Mouse (Mus musculus) CH12.LX (cell line): ENCODE measurements at regions not wholly inside any gene's neighbourhood (a gene's known extent, or its start where the extent isn't known, plus 50 kb on each side); places are given as distances from the start of the nearest gene placed in this dataset.

Experiments
- DNase-seq: peaks from one replicate; pipeline ENCODE4 v3.0.0-alpha.2; 2013; ENCODE audit errors: extremely low read depth
- H3K27ac ChIP-seq: 2 replicates; pipeline ENCODE4 v1.5.1; 2012; ENCODE audit warnings: low read depth, mild to moderate bottlenecking, control low read depth, moderate library complexity; ENCODE audit not compliant: insufficient read depth
- H3K27me3 ChIP-seq: replicated peaks from 2 replicates; pipeline ENCODE3; 2012; ENCODE audit warnings: inconsistent platforms
- H3K36me3 ChIP-seq, 2 experiments: replicated peaks in 1 of 2; 2 replicates each; pipeline versions ENCODE3 to v1.6.1; 2012; ENCODE audit warnings: inconsistent platforms in 1 of 2, low read length in 1 of 2, mild to moderate bottlenecking in 1 of 2, mixed read lengths in 1 of 2, moderate library complexity in 1 of 2; ENCODE audit not compliant: control insufficient read depth in 1 of 2, insufficient read depth in 1 of 2
- H3K4me1 ChIP-seq, 2 experiments: 2 replicates each; pipeline ENCODE4 v1.6.1; 2012; ENCODE audit warnings: inconsistent platforms in 1 of 2, moderate library complexity in 1 of 2; ENCODE audit not compliant: insufficient read depth in 2 of 2, control insufficient read depth in 1 of 2
- H3K4me2 ChIP-seq: 2 replicates; pipeline ENCODE4 v1.6.1; 2012; ENCODE audit warnings: low read depth, mild to moderate bottlenecking, control low read depth; ENCODE audit not compliant: poor library complexity, insufficient read depth, severe bottlenecking
- H3K4me3 ChIP-seq, 3 experiments: fragments of 150-350 bp in 1 of 3; sonication (generic) in 1 of 3; replicated peaks in 1 of 3; 2 replicates each; pipeline versions ENCODE3 to v1.5.1; 2011 to 2012; ENCODE audit warnings: low read depth in 2 of 3, low read length in 2 of 3, mild to moderate bottlenecking in 2 of 3, moderate library complexity in 2 of 3, control low read depth in 1 of 3, improper control_type of control experiment in 1 of 3, inconsistent platforms in 1 of 3, mixed read lengths in 1 of 3; ENCODE audit not compliant: poor library complexity in 1 of 3
- H3K79me2 ChIP-seq: replicated peaks from 2 replicates; pipeline ENCODE4 v1.6.1; 2012; ENCODE audit warnings: mild to moderate bottlenecking, moderate library complexity; ENCODE audit not compliant: control insufficient read depth, poor library complexity, insufficient read depth, severe bottlenecking; ENCODE audit errors: extremely low read depth
- H3K9ac ChIP-seq: 2 replicates; pipeline ENCODE4 v1.6.1; 2012; ENCODE audit warnings: low read depth, mild to moderate bottlenecking, control low read depth, moderate library complexity; ENCODE audit not compliant: insufficient read depth
- H3K9me3 ChIP-seq: replicated peaks from 2 replicates; pipeline ENCODE3; 2012; ENCODE audit warnings: low read length, inconsistent platforms, mixed read lengths
- BHLHE40 ChIP-seq: IDR thresholded peaks from 2 replicates; pipeline ENCODE4 v1.6.1; 2011; ENCODE audit warnings: mild to moderate bottlenecking, low read depth, low read length, improper control_type of control experiment
- CHD1 ChIP-seq: IDR thresholded peaks from 2 replicates; pipeline ENCODE4 v1.6.1; 2012; ENCODE audit warnings: low read depth, low read length, improper control_type of control experiment, inconsistent platforms
- E2F4 ChIP-seq: IDR thresholded peaks from 2 replicates; pipeline ENCODE4 v1.6.1; 2011; ENCODE audit warnings: low read depth, low read length, improper control_type of control experiment; ENCODE audit not compliant: insufficient replicate concordance
- EP300 ChIP-seq: IDR thresholded peaks from 2 replicates; pipeline ENCODE4 v1.6.1; 2011; ENCODE audit warnings: low read length, improper control_type of control experiment
- GABPA ChIP-seq: IDR thresholded peaks from 2 replicates; pipeline ENCODE4 v1.6.1; 2012; ENCODE audit warnings: low read depth, low read length, improper control_type of control experiment, inconsistent platforms; ENCODE audit not compliant: insufficient replicate concordance
- HCFC1 ChIP-seq: IDR thresholded peaks from 2 replicates; pipeline ENCODE4 v1.6.1; 2012; ENCODE audit warnings: low read depth, mild to moderate bottlenecking, inconsistent platforms, low read length, improper control_type of control experiment
- JUND ChIP-seq: conservative IDR thresholded peaks from 2 replicates; pipeline ENCODE4 v1.6.1; 2011; ENCODE audit warnings: low read depth, low read length, improper control_type of control experiment
- KAT2A ChIP-seq: IDR thresholded peaks from 2 replicates; pipeline ENCODE4 v1.6.1; 2012; ENCODE audit warnings: low read length, improper control_type of control experiment, inconsistent platforms; ENCODE audit not compliant: insufficient replicate concordance
- MAZ ChIP-seq: IDR thresholded peaks from 2 replicates; pipeline ENCODE4 v1.6.1; 2012; ENCODE audit warnings: low read depth, mild to moderate bottlenecking, inconsistent platforms, low read length, improper control_type of control experiment, moderate library complexity
- PAX5 ChIP-seq: IDR thresholded peaks from 2 replicates; pipeline ENCODE4 v1.6.1; 2012; ENCODE audit warnings: low read length, inconsistent platforms, mixed read lengths
- POLR2A ChIP-seq: IDR thresholded peaks from 2 replicates; pipeline ENCODE4 v1.6.1; 2011; ENCODE audit warnings: low read depth, mild to moderate bottlenecking, improper control_type of control experiment, low read length
- POLR2AphosphoS2 ChIP-seq: IDR thresholded peaks from 2 replicates; pipeline ENCODE4 v1.6.1; 2011; ENCODE audit warnings: low read depth, low read length, improper control_type of control experiment
- RAD21 ChIP-seq: IDR thresholded peaks from 2 replicates; pipeline ENCODE4 v1.6.1; 2011; ENCODE audit warnings: low read depth, mild to moderate bottlenecking, low read length, improper control_type of control experiment, moderate library complexity
- RCOR1 ChIP-seq: conservative IDR thresholded peaks from 2 replicates; pipeline ENCODE4 v1.6.1; 2012; ENCODE audit warnings: low read depth, mild to moderate bottlenecking, inconsistent platforms, low read length, improper control_type of control experiment
- TCF12 ChIP-seq: IDR thresholded peaks from 2 replicates; pipeline ENCODE4 v1.6.1; 2014; ENCODE audit warnings: low read depth, mild to moderate bottlenecking, inconsistent platforms, low read length, improper control_type of control experiment
- UBTF ChIP-seq: IDR thresholded peaks from 2 replicates; pipeline ENCODE4 v1.6.1; 2012; ENCODE audit warnings: low read depth, mild to moderate bottlenecking, inconsistent platforms, low read length, improper control_type of control experiment, moderate library complexity
- USF2 ChIP-seq: conservative IDR thresholded peaks from 2 replicates; pipeline ENCODE4 v1.6.1; 2011; ENCODE audit warnings: low read depth, low read length, improper control_type of control experiment
- ZC3H11A ChIP-seq: IDR thresholded peaks from 2 replicates; pipeline ENCODE4 v1.6.1; 2012; ENCODE audit warnings: low read depth, mild to moderate bottlenecking, inconsistent platforms, low read length, improper control_type of control experiment
- ZNF384 ChIP-seq: IDR thresholded peaks from 2 replicates; pipeline ENCODE4 v1.6.1; 2012; ENCODE audit warnings: low read depth, low read length, improper control_type of control experiment, inconsistent platforms
- dilution Hi-C: fragments of 300-500 bp; cut with MboI; formaldehyde crosslinking; loops from 2 replicates; pipeline ENCODE4 v1.14.3; 2020; ENCODE audit warnings: low sequenced_read_pairs; ENCODE audit not compliant: extremely low pct_unique_long_range_greater_than_20kb, extremely low pct_ligation_motif_present
- in situ Hi-C: fragments of 300-500 bp; cut with MboI; formaldehyde crosslinking; loops from 3 replicates; pipeline ENCODE4 v1.14.3; 2019; ENCODE audit warnings: low sequenced_read_pairs, low pct_ligation_motif_present, low pct_unique_long_range_greater_than_20kb, mixed read lengths

DNA sequence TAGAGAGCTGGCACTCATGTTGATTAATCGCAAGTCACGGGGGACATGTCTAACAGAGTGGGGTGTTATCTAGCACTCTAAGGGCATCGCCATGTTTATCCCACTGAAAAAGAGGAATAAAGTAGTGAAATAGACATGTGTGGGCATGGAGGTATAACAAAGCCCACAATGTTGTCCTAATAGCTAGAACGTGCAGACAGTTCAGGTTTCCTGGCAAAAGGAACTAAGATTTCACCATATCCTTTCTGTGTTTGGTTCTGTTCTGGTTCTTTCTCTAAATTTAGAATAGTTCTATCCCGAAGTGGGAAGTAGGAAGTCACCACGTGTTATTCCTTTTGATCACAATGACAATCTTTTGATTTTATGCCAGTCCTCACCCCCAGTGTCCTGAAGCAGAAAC, 123.2 kb downstream of the Gm13691 start:
- H3K79me2 ChIP-seq, result no peaks in the 10 kb centered on the region
- DNase-seq, result no peak
- no peaks in the 10 kb centered on the region for H3K9me3 ChIP-seq
- H3K27ac ChIP-seq, result no peak overlapping the region
- H3K9ac ChIP-seq, result no peak overlapping the region
- no peaks in the 10 kb centered on the region for H3K36me3 ChIP-seq
- H3K4me2 ChIP-seq, result no peak overlapping the region
- dilution Hi-C loops (no loop called here), in situ Hi-C loops (no loop called here)
- no peaks in the 10 kb centered on the region for H3K4me1 ChIP-seq
- no peak for TF ChIP-seq E2F4
- no peak for TF ChIP-seq TCF12
- no peak for TF ChIP-seq ZC3H11A
- no peak overlapping the region for H3K4me3 ChIP-seq
- no peaks in the 10 kb centered on the region for H3K27me3 ChIP-seq

DNA sequence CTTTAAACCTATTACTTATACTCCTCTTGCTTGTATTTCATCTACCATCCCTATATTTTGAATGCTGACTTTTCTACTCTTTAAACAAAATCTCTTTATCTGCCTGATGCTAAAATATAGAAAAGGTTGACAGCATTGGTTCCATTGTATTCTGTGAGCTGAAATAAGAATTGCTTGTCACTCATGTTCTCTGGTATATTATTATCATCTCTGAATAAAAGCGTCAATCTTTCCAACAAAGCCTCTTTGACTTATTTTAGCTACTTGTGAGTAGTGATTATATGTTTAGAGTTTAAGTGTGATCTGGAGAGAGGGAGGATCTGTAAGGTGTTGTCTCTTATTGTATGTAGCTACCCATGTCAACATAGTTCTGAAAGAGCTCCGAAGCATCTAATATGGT, 129.5 kb downstream of the Gm13691 start:
- Histone ChIP-seq H3K9ac (no peak overlapping the region), H3K4me3 (no peak overlapping the region), H3K36me3 (no peaks in the 10 kb centered on the region), H3K27ac (no peak overlapping the region), H3K79me2 (no peaks in the 10 kb centered on the region), H3K4me2 (no peak overlapping the region), H3K9me3 (no peaks in the 10 kb centered on the region), H3K27me3 (no peaks in the 10 kb centered on the region), H3K4me1 (no peaks in the 10 kb centered on the region)
- DNase-seq, result no peak
- TF ChIP-seq JUND (no peak), POLR2A (no peak), PAX5 (no peak), EP300 (no peak), BHLHE40 (no peak), USF2 (no peak), UBTF (no peak), RCOR1 (no peak), KAT2A (no peak), RAD21 (no peak), MAZ (no peak), HCFC1 (no peak), ZC3H11A (no peak), TCF12 (no peak), GABPA (no peak), CHD1 (no peak), POLR2AphosphoS2 (no peak), ZNF384 (no peak)
- dilution Hi-C loops (no loop called here), in situ Hi-C loops (no loop called here)
